Mouse (Mus musculus): ENCODE data around the gene Pawr. TPM values are rescaled to one million over a fixed set of nuclear protein-coding genes. Genes with fewer than 3 reads are reported as not detected.

Gene Pawr
- total RNA-seq, 2 experiments from 2014 or later = 4.4 to 4.8 TPM

- DNase-seq = peak; percentile 27 to 32
Measured at GRCm38 (mm10) chr10:108443931-108444876, 112.3 kb downstream of the Pawr start.

- peak; percentile 44 to 45 for DNase-seq
Measured at GRCm38 (mm10) chr10:108445123-108445522, 113.2 kb downstream of the Pawr start.

GRCm38 (mm10) chr10:108445606-108446005, 113.7 kb downstream of the Pawr start:
- peak in 1 of 2 experiments; percentile 57 for DNase-seq

- DNase-seq = peak; percentile 84 to 86
Measured at GRCm38 (mm10) chr10:108446041-108446931, 114.4 kb downstream of the Pawr start.

- DNase-seq = peak in 1 of 2 experiments; percentile 25
Measured at GRCm38 (mm10) chr10:108447211-108447610, 115.3 kb downstream of the Pawr start.

- DNase-seq = peak; percentile 34 to 48
Measured at GRCm38 (mm10) chr10:108448421-108448820, 116.5 kb downstream of the Pawr start.

- no peak for DNase-seq
Measured at GRCm38 (mm10) chr10:108450401-108450800, 118.5 kb downstream of the Pawr start.

- DNase-seq = no peak
Measured at GRCm38 (mm10) chr10:108451516-108451915, 119.6 kb downstream of the Pawr start.

- DNase-seq = no peak
Measured at GRCm38 (mm10) chr10:108452421-108452820, 120.5 kb downstream of the Pawr start.

GRCm38 (mm10) chr10:108453561-108453960, 121.6 kb downstream of the Pawr start:
- DNase-seq = peak; percentile 21 to 24

- peak; percentile 26 to 35 for DNase-seq
Measured at GRCm38 (mm10) chr10:108454691-108455117, 122.8 kb downstream of the Pawr start.

- DNase-seq = no peak
Measured at GRCm38 (mm10) chr10:108455204-108455603, 123.3 kb downstream of the Pawr start.

GRCm38 (mm10) chr10:108455883-108456282, 124.0 kb downstream of the Pawr start:
- DNase-seq = no peak

GRCm38 (mm10) chr10:108457054-108457453, 125.1 kb downstream of the Pawr start:
- no peak for DNase-seq

GRCm38 (mm10) chr10:108461862-108462261, 129.9 kb downstream of the Pawr start:
- no peak for DNase-seq

Small RNAs within 50 kb of the gene (microRNA-seq; reads per million reads assigned to microRNA genes)
- gene Gm25591 = 0 reads per million in 2 experiments

Other genes with a start within 250 kb of the Pawr start
- 10 to 100 TPM; 55.4 to 59.2 TPM for gene Ppp1r12a, start 169.9 kb upstream of the Pawr start, total RNA-seq (2021)

All from heart, adult 18-20 months (tissue).